Mouse (Mus musculus): Measurements from ENCODE around the gene Tram2. TPM values are rescaled to one million over a fixed set of nuclear protein-coding genes. Genes with fewer than 3 reads are reported as not detected.

The Tram2 gene
- polyA plus RNA-seq, 1 experiment from 2014 or later = 4.8 TPM

GRCm38 (mm10) chr1:21094644-21095215 is 15.7 kb upstream of the Tram2 start:
- Histone ChIP-seq H3K9ac (ENCODE audit: low read length) (no peak overlapping the region), H3K4me3 (ENCODE audit: control insufficient read depth in 1 of 2, insufficient read depth in 1 of 2, low read depth in 1 of 2, low read length in 2 of 2) (no peak overlapping the region), H3K4me1 (ENCODE audit: control insufficient read depth in 2 of 2, insufficient read depth in 2 of 2, low read length in 2 of 2) (peaks cover 6 to 9% of the 10 kb centered on the region in 2 experiments), H3K27ac (replicated peaks in 1 of 2; ENCODE audit: control insufficient read depth in 1 of 2, insufficient read depth in 1 of 2, low read depth in 2 of 2, low read length in 2 of 2) (no peak overlapping the region), H3K27me3 (ENCODE audit: control insufficient read depth, insufficient read depth, low read length) (no peaks in the 10 kb centered on the region), H3K9me3 (ENCODE audit: control insufficient read depth, low read length) (no peaks in the 10 kb centered on the region), H3K4me2 (ENCODE audit: low read length) (no peak overlapping the region), H3K36me3 (ENCODE audit: control insufficient read depth, insufficient read depth, low read length) (no peaks in the 10 kb centered on the region)
- 61% methylated on average over 4 of the region's 4 CpGs for WGBS
- ATAC-seq (ENCODE audit: insufficient number of reproducible peaks, insufficient read depth, low FRiP score, low read depth) = no peak

DNA sequence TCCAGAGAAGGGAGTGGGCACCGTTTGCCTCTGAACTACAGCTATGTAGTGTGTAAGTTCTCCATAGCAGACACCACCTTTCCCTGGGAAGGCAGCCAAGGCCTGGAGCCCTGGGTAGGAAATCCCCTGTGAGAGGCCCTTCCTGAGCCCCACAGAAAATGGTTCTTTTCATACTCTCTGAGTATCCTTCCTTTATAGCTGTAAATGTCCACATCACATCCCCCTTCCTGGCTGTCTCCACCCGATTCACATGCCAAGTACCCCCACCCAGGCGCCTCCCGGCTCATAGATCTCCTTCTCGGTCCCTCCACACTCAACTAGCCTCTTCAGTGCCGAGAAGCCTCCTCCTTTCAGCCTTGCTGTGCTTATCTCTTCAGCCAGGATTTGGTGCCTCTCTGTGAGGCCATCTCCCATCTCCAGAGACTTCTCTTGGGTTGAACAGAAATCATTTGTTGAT is 10.7 kb upstream of the Tram2 start:
- Histone ChIP-seq H3K9me3 (ENCODE audit: control insufficient read depth, low read length) (no peaks in the 10 kb centered on the region), H3K27me3 (ENCODE audit: control insufficient read depth, insufficient read depth, low read length) (no peaks in the 10 kb centered on the region), H3K9ac (ENCODE audit: low read length) (no peak overlapping the region), H3K36me3 (ENCODE audit: control insufficient read depth, insufficient read depth, low read length) (no peaks in the 10 kb centered on the region), H3K4me2 (ENCODE audit: low read length) (0 out of 2 replicates have a peak overlapping the region, but pooled peaks have one; percentile 22), H3K4me1 (ENCODE audit: control insufficient read depth in 2 of 2, insufficient read depth in 2 of 2, low read length in 2 of 2) (peaks cover 11 to 17% of the 10 kb centered on the region in 2 experiments), H3K27ac (replicated peaks in 1 of 2; ENCODE audit: control insufficient read depth in 1 of 2, insufficient read depth in 1 of 2, low read depth in 2 of 2, low read length in 2 of 2) (peak overlapping the region; percentile 73 to 80), H3K4me3 (ENCODE audit: control insufficient read depth in 1 of 2, insufficient read depth in 1 of 2, low read depth in 1 of 2, low read length in 2 of 2) (no peak overlapping the region)
- ATAC-seq (ENCODE audit: insufficient number of reproducible peaks, insufficient read depth, low FRiP score, low read depth) = peak; percentile 78
- 27% methylated on average over 6 of the region's 6 CpGs for WGBS

- no peaks in the 10 kb centered on the region for H3K9me3 ChIP-seq (ENCODE audit: control insufficient read depth, low read length)
- 74% methylated on average over 5 of the region's 5 CpGs for WGBS
- no peaks in the 10 kb centered on the region for H3K27me3 ChIP-seq (ENCODE audit: control insufficient read depth, insufficient read depth, low read length)
- no peak overlapping the region for H3K4me3 ChIP-seq (ENCODE audit: control insufficient read depth in 1 of 2, insufficient read depth in 1 of 2, low read depth in 1 of 2, low read length in 2 of 2)
- no peaks in the 10 kb centered on the region for H3K36me3 ChIP-seq (ENCODE audit: control insufficient read depth, insufficient read depth, low read length)
- H3K27ac ChIP-seq (replicated peaks in 1 of 2; ENCODE audit: control insufficient read depth in 1 of 2, insufficient read depth in 1 of 2, low read depth in 2 of 2, low read length in 2 of 2) = no peak overlapping the region
- H3K4me2 ChIP-seq (ENCODE audit: low read length) = no peak overlapping the region
- ATAC-seq (ENCODE audit: insufficient number of reproducible peaks, insufficient read depth, low FRiP score, low read depth) = no peak
- peaks cover 11 to 17% of the 10 kb centered on the region in 2 experiments for H3K4me1 ChIP-seq (ENCODE audit: control insufficient read depth in 2 of 2, insufficient read depth in 2 of 2, low read length in 2 of 2)
- H3K9ac ChIP-seq (ENCODE audit: low read length) = no peak overlapping the region
These were observed 7.3 kb upstream of the Tram2 start for GRCm38 (mm10) chr1:21086291-21086690.

DNA sequence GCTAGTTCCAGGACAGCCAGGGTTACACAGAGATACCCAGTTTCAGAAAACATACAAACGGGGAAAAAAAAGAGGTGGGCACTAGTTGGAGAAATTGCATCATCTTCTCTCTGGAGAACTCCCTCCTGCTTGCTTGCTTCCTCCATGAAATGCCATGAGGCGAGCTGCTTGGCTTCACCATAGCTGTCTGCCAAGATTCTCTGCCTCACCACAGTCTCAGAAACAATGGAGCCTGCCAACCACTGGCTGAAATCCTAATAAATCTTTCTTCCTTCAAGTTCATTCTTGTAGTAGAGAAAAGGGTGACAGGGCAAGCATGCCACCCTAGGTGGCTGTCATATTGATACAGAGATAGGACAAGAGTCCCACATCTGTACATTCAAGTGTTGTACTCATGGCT is 5.6 kb upstream of the Tram2 start:
- Histone ChIP-seq H3K4me2 (ENCODE audit: low read length) (no peak overlapping the region), H3K27ac (replicated peaks in 1 of 2; ENCODE audit: control insufficient read depth in 1 of 2, insufficient read depth in 1 of 2, low read depth in 2 of 2, low read length in 2 of 2) (no peak overlapping the region), H3K9ac (ENCODE audit: low read length) (no peak overlapping the region), H3K4me3 (ENCODE audit: control insufficient read depth in 1 of 2, insufficient read depth in 1 of 2, low read depth in 1 of 2, low read length in 2 of 2) (no peak overlapping the region), H3K36me3 (ENCODE audit: control insufficient read depth, insufficient read depth, low read length) (no peaks in the 10 kb centered on the region), H3K27me3 (ENCODE audit: control insufficient read depth, insufficient read depth, low read length) (no peaks in the 10 kb centered on the region), H3K9me3 (ENCODE audit: control insufficient read depth, low read length) (no peaks in the 10 kb centered on the region), H3K4me1 (ENCODE audit: control insufficient read depth in 2 of 2, insufficient read depth in 2 of 2, low read length in 2 of 2) (peaks cover 5 to 8% of the 10 kb centered on the region in 2 experiments)
- WGBS = 74% methylated on average over 2 of the region's 2 CpGs
- ATAC-seq (ENCODE audit: insufficient number of reproducible peaks, insufficient read depth, low FRiP score, low read depth) = no peak

- Histone ChIP-seq H3K4me2 (ENCODE audit: low read length) (no peak overlapping the region), H3K27me3 (ENCODE audit: control insufficient read depth, insufficient read depth, low read length) (no peaks in the 10 kb centered on the region), H3K4me1 (ENCODE audit: control insufficient read depth in 2 of 2, insufficient read depth in 2 of 2, low read length in 2 of 2) (peaks cover 16 to 35% of the 10 kb centered on the region in 2 experiments), H3K27ac (replicated peaks in 1 of 2; ENCODE audit: control insufficient read depth in 1 of 2, insufficient read depth in 1 of 2, low read depth in 2 of 2, low read length in 2 of 2) (no peak overlapping the region), H3K4me3 (ENCODE audit: control insufficient read depth in 1 of 2, insufficient read depth in 1 of 2, low read depth in 1 of 2, low read length in 2 of 2) (no peak overlapping the region), H3K9me3 (ENCODE audit: control insufficient read depth, low read length) (no peaks in the 10 kb centered on the region), H3K36me3 (ENCODE audit: control insufficient read depth, insufficient read depth, low read length) (no peaks in the 10 kb centered on the region), H3K9ac (ENCODE audit: low read length) (no peak overlapping the region)
- 90% methylated on average over 12 of the region's 12 CpGs for WGBS
- ATAC-seq (ENCODE audit: insufficient number of reproducible peaks, insufficient read depth, low FRiP score, low read depth) = no peak
These were observed 1.3 kb upstream of the Tram2 start for GRCm38 (mm10) chr1:21080362-21080761.

- Histone ChIP-seq H3K27ac (replicated peaks in 1 of 2; ENCODE audit: control insufficient read depth in 1 of 2, insufficient read depth in 1 of 2, low read depth in 2 of 2, low read length in 2 of 2) (peak overlapping the region; percentile 6 to 87; a peak in 3 of 4 replicates), H3K4me2 (ENCODE audit: low read length) (peak overlapping the region; percentile 81), H3K9ac (ENCODE audit: low read length) (peak overlapping the region; percentile 82), H3K36me3 (ENCODE audit: control insufficient read depth, insufficient read depth, low read length) (no peaks in the 10 kb centered on the region), H3K27me3 (ENCODE audit: control insufficient read depth, insufficient read depth, low read length) (no peaks in the 10 kb centered on the region), H3K4me3 (ENCODE audit: control insufficient read depth in 1 of 2, insufficient read depth in 1 of 2, low read depth in 1 of 2, low read length in 2 of 2) (peak overlapping the region; percentile 69 to 74), H3K4me1 (ENCODE audit: control insufficient read depth in 2 of 2, insufficient read depth in 2 of 2, low read length in 2 of 2) (peaks cover 28 to 52% of the 10 kb centered on the region in 2 experiments), H3K9me3 (ENCODE audit: control insufficient read depth, low read length) (no peaks in the 10 kb centered on the region)
- 2% methylated on average over 34 of the region's 36 CpGs for WGBS
- peak; percentile 28 for ATAC-seq (ENCODE audit: insufficient number of reproducible peaks, insufficient read depth, low FRiP score, low read depth)
These were observed 381 bp downstream of the Tram2 start for GRCm38 (mm10) chr1:21078481-21079214.

GRCm38 (mm10) chr1:21077619-21078018 is 1.4 kb downstream of the Tram2 start:
- Histone ChIP-seq H3K4me2 (ENCODE audit: low read length) (peak overlapping the region; percentile 81), H3K36me3 (ENCODE audit: control insufficient read depth, insufficient read depth, low read length) (no peaks in the 10 kb centered on the region), H3K27me3 (ENCODE audit: control insufficient read depth, insufficient read depth, low read length) (no peaks in the 10 kb centered on the region), H3K27ac (replicated peaks in 1 of 2; ENCODE audit: control insufficient read depth in 1 of 2, insufficient read depth in 1 of 2, low read depth in 2 of 2, low read length in 2 of 2) (no peak overlapping the region), H3K4me3 (ENCODE audit: control insufficient read depth in 1 of 2, insufficient read depth in 1 of 2, low read depth in 1 of 2, low read length in 2 of 2) (peak overlapping the region; percentile 3 to 74; a peak in 3 of 4 replicates), H3K9me3 (ENCODE audit: control insufficient read depth, low read length) (no peaks in the 10 kb centered on the region), H3K4me1 (ENCODE audit: control insufficient read depth in 2 of 2, insufficient read depth in 2 of 2, low read length in 2 of 2) (peaks cover 36 to 59% of the 10 kb centered on the region in 2 experiments), H3K9ac (ENCODE audit: low read length) (peak overlapping the region; percentile 82; the same call in 1 of the 2 replicates)
- ATAC-seq (ENCODE audit: insufficient number of reproducible peaks, insufficient read depth, low FRiP score, low read depth) = no peak
- WGBS = 57% methylated on average over 7 of the region's 7 CpGs

All from heart, embryonic 14.5 days (tissue).